Mouse (Mus musculus) forebrain, postnatal 0 days (tissue): Measurements from ENCODE around the gene Amt. TPM values are rescaled to one million over a fixed set of nuclear protein-coding genes. Genes with fewer than 3 reads are reported as not detected.
A peak's percentile ranks its signal among the peaks of the same experiment; 100 is the strongest.

Experiments
- ATAC-seq: fragments of 200-750 bp; cut with Nextera tagmentation; 2 replicates; pipeline ENCODE4 v1.8.0; 2017; ENCODE audit warnings: mild to moderate bottlenecking, moderate library complexity
- DNase-seq: peaks from one replicate; pipeline ENCODE4 v3.0.0-alpha.2; 2015
- H3K27ac ChIP-seq: fragments of 300-500 bp; sonication (generic); 2 replicates; pipeline ENCODE4 v1.5.1; 2014; ENCODE audit warnings: low read depth, mild to moderate bottlenecking, antibody characterized with exemption, low read length, moderate library complexity, mixed read lengths
- H3K27me3 ChIP-seq: fragments of 300-500 bp; sonication (generic); 2 replicates; pipeline ENCODE4 v1.6.1; 2014; ENCODE audit warnings: mild to moderate bottlenecking, low read length, mixed read lengths; ENCODE audit not compliant: insufficient read depth
- H3K36me3 ChIP-seq: fragments of 300-500 bp; sonication (generic); 2 replicates; pipeline ENCODE4 v1.6.1; 2014; ENCODE audit warnings: mild to moderate bottlenecking, moderate library complexity; ENCODE audit not compliant: insufficient read depth
- H3K4me1 ChIP-seq: fragments of 300-500 bp; sonication (generic); 2 replicates; pipeline ENCODE4 v1.6.1; 2014; ENCODE audit warnings: antibody characterized with exemption; ENCODE audit not compliant: insufficient read depth
- H3K4me2 ChIP-seq: fragments of 300-500 bp; sonication (generic); 2 replicates; pipeline ENCODE4 v1.6.1; 2014; ENCODE audit warnings: low read depth, mild to moderate bottlenecking, moderate library complexity
- H3K4me3 ChIP-seq: fragments of 300-500 bp; sonication (generic); 2 replicates; pipeline ENCODE4 v1.5.1; 2014; ENCODE audit warnings: low read depth, low read length, mixed read lengths
- H3K9ac ChIP-seq: fragments of 300-500 bp; sonication (generic); 2 replicates; pipeline ENCODE4 v1.6.1; 2014; ENCODE audit warnings: mild to moderate bottlenecking
- H3K9me3 ChIP-seq: fragments of 300-500 bp; sonication (generic); 2 replicates; pipeline ENCODE4 v1.6.1; 2016; ENCODE audit warnings: low read length
- CTCF ChIP-seq: sonication (generic); IDR thresholded peaks from 2 replicates; pipeline ENCODE4 v1.5.1; 2016; ENCODE audit warnings: antibody characterized with exemption, control low read depth, low read depth
- WGBS: fragments of 180-500 bp; shearing (Covaris S2); extraction: QIAGEN DNeasy Blood & Tissue Kit; methylation state at CpG from one replicate; pipeline ENCODE4 v1.1.7; 2014; 5-methylcytosine and 5-hydroxymethylcytosine counted together
- polyA plus RNA-seq: library from polyadenylated mRNA; unstranded; fragments of >200 nt; fragmentation: Nextera tagmentation; extraction: Ambion mirVana; gene quantifications from 2 replicates; pipeline ENCODE4 v1.2.1, GENCODE M21; 2015
- total RNA-seq: library from RNA; depleted of rRNA; stranded (reverse); fragments of >200 nt; gene quantifications from 2 replicates; pipeline ENCODE4 v1.2.3, GENCODE M21; 2014

The Amt gene
- total and polyA plus RNA-seq, 2 experiments from 2014 or later = 20.1 to 32.6 TPM

DNA sequence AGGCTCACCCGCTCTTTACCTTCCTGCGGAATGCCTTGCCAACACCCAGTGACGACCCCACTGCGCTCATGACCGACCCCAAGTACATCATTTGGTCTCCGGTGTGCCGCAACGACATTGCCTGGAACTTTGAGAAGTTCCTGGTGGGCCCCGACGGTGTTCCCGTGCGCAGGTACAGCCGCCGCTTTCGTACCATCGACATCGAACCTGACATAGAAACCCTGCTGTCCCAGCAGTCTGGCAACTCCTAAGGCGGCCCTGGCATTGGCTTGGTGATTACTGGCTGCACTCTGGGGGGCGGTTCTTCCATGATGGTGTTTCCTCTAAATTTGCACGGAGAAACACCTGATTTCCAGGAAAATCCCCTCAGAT is 43.2 kb downstream of the Amt start:
- H3K4me3 ChIP-seq = peak overlapping the region; percentile 50
- H3K36me3 ChIP-seq = peaks cover 13% of the 10 kb centered on the region
- TF ChIP-seq CTCF = no peak
- H3K9ac ChIP-seq = peak overlapping the region; percentile 70
- H3K9me3 ChIP-seq = no peaks in the 10 kb centered on the region
- H3K27me3 ChIP-seq = no peaks in the 10 kb centered on the region
- peak overlapping the region; percentile 85; the same call in 1 of the 2 replicates for H3K27ac ChIP-seq
- DNase-seq (no peak), ATAC-seq (no peak)
- H3K4me1 ChIP-seq = peaks cover 13% of the 10 kb centered on the region
- 14% methylated on average over 20 of the region's 20 CpGs for WGBS
- peak overlapping the region; percentile 80 for H3K4me2 ChIP-seq

DNA sequence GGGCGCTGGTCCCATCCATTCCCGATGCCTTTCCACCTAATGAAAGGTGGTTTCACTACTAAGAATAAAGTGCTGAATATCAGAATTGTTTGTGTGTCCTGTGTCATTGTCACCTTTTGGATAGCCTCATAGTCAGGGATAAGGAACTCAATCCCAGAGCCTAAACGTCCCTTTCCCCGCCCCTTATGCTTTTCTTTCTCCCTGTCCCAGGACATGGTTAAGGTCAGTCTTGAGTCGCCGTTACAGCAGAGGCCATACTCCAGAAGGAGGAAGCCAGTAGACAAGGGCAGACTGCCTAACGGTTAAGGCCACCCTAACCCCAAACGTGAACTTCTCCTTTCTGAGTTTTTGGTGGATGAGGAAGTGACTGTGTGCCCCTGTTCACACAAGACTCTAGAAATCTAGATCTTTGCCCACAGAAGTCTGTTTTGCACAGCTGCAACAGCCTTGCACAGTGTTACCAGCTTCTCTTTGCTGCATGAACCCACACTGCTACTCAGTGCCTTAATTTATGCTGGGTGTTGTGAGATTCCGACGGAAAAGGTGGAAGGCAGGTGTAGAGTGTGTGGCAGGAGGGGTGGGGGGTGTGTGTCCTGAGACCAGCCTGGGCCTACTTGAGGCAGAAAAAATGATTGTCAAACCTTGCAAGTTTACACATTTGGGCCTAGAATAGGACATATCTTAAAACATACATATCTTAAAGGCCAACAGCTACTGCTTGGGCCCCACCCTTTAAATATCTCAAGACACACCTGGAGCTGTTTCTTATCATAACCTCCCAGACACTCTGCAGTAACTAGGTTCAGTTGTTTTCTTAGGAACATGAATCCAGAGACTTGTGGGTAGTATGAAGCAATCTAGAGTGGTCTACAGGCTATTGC is 43.8 kb downstream of the Amt start:
- 73% methylated on average over 10 of the region's 10 CpGs for WGBS
- no peaks in the 10 kb centered on the region for H3K9me3 ChIP-seq
- H3K4me2 ChIP-seq = peak overlapping the region; percentile 80
- DNase-seq (no peak), ATAC-seq (no peak)
- H3K36me3 ChIP-seq = peaks cover 6% of the 10 kb centered on the region
- peaks cover 13% of the 10 kb centered on the region for H3K4me1 ChIP-seq
- no peak for TF ChIP-seq CTCF
- no peak overlapping the region for H3K27ac ChIP-seq
- peak overlapping the region; percentile 50 for H3K4me3 ChIP-seq
- H3K27me3 ChIP-seq = no peaks in the 10 kb centered on the region
- H3K9ac ChIP-seq = peak overlapping the region; percentile 70; the same call in 1 of the 2 replicates

DNA sequence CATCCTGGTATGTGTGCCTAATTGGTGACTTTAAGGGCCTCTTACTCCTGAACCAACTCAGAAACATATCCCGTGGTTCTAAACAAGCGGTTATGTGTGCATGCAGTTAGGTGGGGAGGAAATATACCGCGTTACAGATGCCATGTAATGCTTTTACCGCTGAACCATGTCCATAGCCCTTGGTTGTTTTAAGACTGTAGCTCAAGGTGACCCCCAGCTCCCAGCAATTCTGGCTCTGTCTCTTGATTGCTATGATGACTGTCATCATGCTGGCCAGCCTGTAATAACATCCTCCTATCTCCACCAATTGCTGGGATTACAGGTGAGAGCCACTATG is 44.5 kb downstream of the Amt start:
- Histone ChIP-seq H3K9ac (no peak overlapping the region), H3K4me2 (no peak overlapping the region), H3K4me1 (peaks cover 13% of the 10 kb centered on the region), H3K27ac (no peak overlapping the region), H3K36me3 (peaks cover 2% of the 10 kb centered on the region; the same call in 1 of the 2 replicates), H3K4me3 (no peak overlapping the region), H3K27me3 (no peaks in the 10 kb centered on the region), H3K9me3 (no peaks in the 10 kb centered on the region)
- DNase-seq (no peak), ATAC-seq (no peak)
- no peak for TF ChIP-seq CTCF
- 92% methylated on average over 5 of the region's 5 CpGs for WGBS

DNA sequence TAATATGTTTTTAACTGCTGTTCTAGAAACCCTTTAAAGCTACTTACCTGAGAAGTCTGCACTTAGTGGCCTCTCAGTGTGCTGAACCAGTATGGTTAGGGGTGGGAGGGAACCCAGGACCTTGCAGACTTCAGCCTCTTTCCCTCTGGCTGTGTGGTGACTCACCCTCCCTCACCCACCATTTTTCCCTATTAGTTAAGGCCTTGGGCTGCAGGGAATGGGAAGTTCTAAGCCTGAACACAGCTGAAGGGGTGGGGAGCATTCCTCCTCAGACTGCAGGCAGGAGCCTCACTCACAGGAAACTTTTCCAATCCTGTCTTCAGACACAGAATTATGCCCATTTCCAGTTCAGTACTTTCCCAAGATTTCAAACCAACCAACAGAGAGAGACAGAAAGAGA is 45.1 kb downstream of the Amt start:
- H3K4me3 ChIP-seq = no peak overlapping the region
- no peak for TF ChIP-seq CTCF
- no peaks in the 10 kb centered on the region; the same call in 1 of the 2 replicates for H3K36me3 ChIP-seq
- ATAC-seq (no peak), DNase-seq (no peak)
- no peak overlapping the region for H3K4me2 ChIP-seq
- H3K9ac ChIP-seq = no peak overlapping the region
- H3K9me3 ChIP-seq = no peaks in the 10 kb centered on the region
- H3K4me1 ChIP-seq = peaks cover 13% of the 10 kb centered on the region
- H3K27me3 ChIP-seq = no peaks in the 10 kb centered on the region
- H3K27ac ChIP-seq = no peak overlapping the region

DNA sequence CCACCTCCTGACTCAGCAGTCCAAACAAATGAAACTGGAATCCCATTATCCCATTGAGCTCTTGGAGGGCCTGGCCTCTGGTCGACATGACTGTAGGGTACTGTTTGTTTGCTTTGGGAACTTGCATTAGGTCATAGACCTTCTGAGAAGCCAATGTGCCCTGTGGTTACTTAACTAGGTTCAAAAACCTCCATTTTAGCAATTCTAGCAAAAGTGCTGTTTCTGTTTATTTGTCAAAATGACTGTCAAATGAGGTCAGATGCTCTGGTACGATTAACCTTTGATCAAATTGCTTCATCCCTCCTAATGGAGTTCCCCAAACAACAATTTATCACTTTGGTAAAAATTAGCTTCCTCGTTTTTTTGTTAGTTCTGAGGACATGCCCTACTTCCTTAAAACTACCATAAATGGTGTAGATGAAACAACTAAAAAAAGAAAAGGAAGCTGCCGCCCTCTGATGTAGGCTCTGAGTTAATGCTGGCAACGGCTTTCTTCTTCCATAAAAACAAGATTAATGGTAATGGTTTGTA is 45.7 kb downstream of the Amt start:
- WGBS = 48% methylated on average over 5 of the region's 5 CpGs
- no peak overlapping the region for H3K9ac ChIP-seq
- ATAC-seq = no peak
- no peaks in the 10 kb centered on the region for H3K27me3 ChIP-seq
- peaks cover 13% of the 10 kb centered on the region for H3K4me1 ChIP-seq
- H3K27ac ChIP-seq = no peak overlapping the region
- no peaks in the 10 kb centered on the region; the same call in 1 of the 2 replicates for H3K36me3 ChIP-seq
- H3K4me3 ChIP-seq = no peak overlapping the region
- DNase-seq = no peak
- H3K9me3 ChIP-seq = no peaks in the 10 kb centered on the region
- no peak for TF ChIP-seq CTCF
- H3K4me2 ChIP-seq = no peak overlapping the region

DNA sequence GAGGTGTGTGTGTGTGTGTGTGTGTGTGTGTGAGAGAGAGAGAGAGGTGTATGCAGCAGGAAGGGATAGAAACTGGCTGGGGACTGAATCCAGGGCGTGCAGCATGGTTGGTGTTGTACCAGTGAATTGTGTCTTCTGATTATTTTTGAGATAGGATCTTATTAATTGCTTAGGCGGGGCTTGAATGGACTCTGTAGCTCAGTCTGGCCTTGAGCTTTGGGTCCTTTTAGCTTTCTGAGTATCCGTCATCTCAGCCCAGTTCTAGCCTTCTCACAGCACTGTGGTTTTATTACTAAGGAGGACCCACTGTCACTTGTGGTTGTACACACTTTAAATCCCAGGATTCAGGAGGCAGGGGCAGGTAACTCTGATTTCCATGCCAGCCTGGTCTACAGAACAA is 46.7 kb downstream of the Amt start:
- Histone ChIP-seq H3K36me3 (no peaks in the 10 kb centered on the region; the same call in 1 of the 2 replicates), H3K9me3 (no peaks in the 10 kb centered on the region), H3K27ac (no peak overlapping the region), H3K9ac (no peak overlapping the region), H3K4me1 (peaks cover 15% of the 10 kb centered on the region), H3K4me3 (no peak overlapping the region), H3K27me3 (no peaks in the 10 kb centered on the region), H3K4me2 (no peak overlapping the region)
- ATAC-seq (no peak), DNase-seq (no peak)
- no peak for TF ChIP-seq CTCF
- 88% methylated on average over 3 of the region's 3 CpGs for WGBS

DNA sequence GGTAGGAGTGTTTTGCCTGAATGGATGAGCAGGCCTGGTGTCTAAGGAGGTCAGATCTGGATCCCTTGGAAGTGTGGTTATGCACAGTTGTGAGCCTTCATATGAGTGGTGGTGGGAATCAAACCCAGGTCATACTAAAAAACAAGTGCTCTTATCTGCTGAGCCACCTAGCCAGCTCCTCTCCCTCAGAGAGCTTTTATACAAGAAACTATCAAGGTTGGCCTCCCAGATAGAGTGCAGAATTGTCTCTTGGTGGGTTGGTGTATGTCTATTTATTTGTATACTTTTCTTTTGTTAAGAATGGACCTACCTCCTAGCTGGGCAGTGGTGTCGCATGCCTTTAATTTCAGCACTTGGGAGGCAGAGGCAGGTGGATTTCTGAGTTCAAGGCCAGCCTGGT is 47.2 kb downstream of the Amt start:
- 97% methylated on average over 1 of the region's 1 CpGs for WGBS
- H3K9ac ChIP-seq = no peak overlapping the region
- H3K4me2 ChIP-seq = no peak overlapping the region
- ATAC-seq = no peak
- no peaks in the 10 kb centered on the region for H3K36me3 ChIP-seq
- peaks cover 20% of the 10 kb centered on the region for H3K4me1 ChIP-seq
- no peak for DNase-seq
- no peaks in the 10 kb centered on the region for H3K27me3 ChIP-seq
- no peak for TF ChIP-seq CTCF
- no peak overlapping the region for H3K4me3 ChIP-seq
- no peaks in the 10 kb centered on the region for H3K9me3 ChIP-seq
- H3K27ac ChIP-seq = no peak overlapping the region
